Mouse (Mus musculus): ENCODE measurements at regions not wholly inside any gene's neighbourhood (a gene's known extent, or its start where the extent isn't known, plus 50 kb on each side); places are given as distances from the start of the nearest gene placed in this dataset.

- no peak overlapping the region for H3K9ac ChIP-seq (replicated peaks; ENCODE audit: low read length)
- DNase-seq (ENCODE audit: low spot score) (no peak), ATAC-seq (replicated peaks; ENCODE audit: insufficient number of reproducible peaks, low FRiP score, low TSS enrichment, low read depth) (no peak)
- no peaks in the 10 kb centered on the region for H3K36me3 ChIP-seq (replicated peaks; ENCODE audit: control insufficient read depth, insufficient read depth, low read depth, low read length)
- 8% methylated on average over 2 of the region's 2 CpGs for WGBS
- H3K4me2 ChIP-seq (ENCODE audit: low read depth, low read length) = no peak overlapping the region
- no peak overlapping the region for H3K4me3 ChIP-seq (ENCODE audit: low read depth, low read length)
- H3K27ac ChIP-seq (replicated peaks; ENCODE audit: low read depth, low read length) = no peak overlapping the region
- H3K27me3 ChIP-seq (ENCODE audit: control insufficient read depth, insufficient read depth, low read length) = no peaks in the 10 kb centered on the region
- no peaks in the 10 kb centered on the region for H3K4me1 ChIP-seq (ENCODE audit: control insufficient read depth, insufficient read depth, low read length)
- no peaks in the 10 kb centered on the region for H3K9me3 ChIP-seq (replicated peaks; ENCODE audit: control insufficient read depth, low read length)
These were observed 99.1 kb upstream of the Agtr2 start for GRCm38 (mm10) chrX:21385221-21385620.

GRCm38 (mm10) chrX:21389992-21390391 lies 94.4 kb upstream of the Agtr2 start:
- Histone ChIP-seq H3K36me3 (replicated peaks; ENCODE audit: control insufficient read depth, insufficient read depth, low read depth, low read length) (no peaks in the 10 kb centered on the region), H3K27ac (replicated peaks; ENCODE audit: low read depth, low read length) (no peak overlapping the region), H3K9me3 (replicated peaks; ENCODE audit: control insufficient read depth, low read length) (no peaks in the 10 kb centered on the region), H3K4me1 (ENCODE audit: control insufficient read depth, insufficient read depth, low read length) (no peaks in the 10 kb centered on the region), H3K27me3 (ENCODE audit: control insufficient read depth, insufficient read depth, low read length) (no peaks in the 10 kb centered on the region), H3K4me3 (ENCODE audit: low read depth, low read length) (no peak overlapping the region), H3K4me2 (ENCODE audit: low read depth, low read length) (no peak overlapping the region), H3K9ac (replicated peaks; ENCODE audit: low read length) (no peak overlapping the region)
- WGBS = 79% methylated on average over 1 of the region's 1 CpGs
- no peak for ATAC-seq (replicated peaks; ENCODE audit: insufficient number of reproducible peaks, low FRiP score, low TSS enrichment, low read depth)
- no peak for DNase-seq (ENCODE audit: low spot score)

GRCm38 (mm10) chrX:21393212-21393611 lies 91.1 kb upstream of the Agtr2 start:
- Histone ChIP-seq H3K27ac (replicated peaks; ENCODE audit: low read depth, low read length) (no peak overlapping the region), H3K9me3 (replicated peaks; ENCODE audit: control insufficient read depth, low read length) (no peaks in the 10 kb centered on the region), H3K4me2 (ENCODE audit: low read depth, low read length) (no peak overlapping the region), H3K9ac (replicated peaks; ENCODE audit: low read length) (no peak overlapping the region), H3K36me3 (replicated peaks; ENCODE audit: control insufficient read depth, insufficient read depth, low read depth, low read length) (no peaks in the 10 kb centered on the region), H3K27me3 (ENCODE audit: control insufficient read depth, insufficient read depth, low read length) (no peaks in the 10 kb centered on the region), H3K4me3 (ENCODE audit: low read depth, low read length) (no peak overlapping the region), H3K4me1 (ENCODE audit: control insufficient read depth, insufficient read depth, low read length) (no peaks in the 10 kb centered on the region)
- WGBS = 81% methylated on average over 9 of the region's 10 CpGs
- ATAC-seq (replicated peaks; ENCODE audit: insufficient number of reproducible peaks, low FRiP score, low TSS enrichment, low read depth) (no peak), DNase-seq (ENCODE audit: low spot score) (no peak)

- Histone ChIP-seq H3K4me3 (ENCODE audit: low read depth, low read length) (no peak overlapping the region), H3K9ac (replicated peaks; ENCODE audit: low read length) (no peak overlapping the region), H3K36me3 (replicated peaks; ENCODE audit: control insufficient read depth, insufficient read depth, low read depth, low read length) (no peaks in the 10 kb centered on the region), H3K9me3 (replicated peaks; ENCODE audit: control insufficient read depth, low read length) (no peaks in the 10 kb centered on the region), H3K27me3 (ENCODE audit: control insufficient read depth, insufficient read depth, low read length) (no peaks in the 10 kb centered on the region), H3K4me1 (ENCODE audit: control insufficient read depth, insufficient read depth, low read length) (no peaks in the 10 kb centered on the region), H3K4me2 (ENCODE audit: low read depth, low read length) (no peak overlapping the region), H3K27ac (replicated peaks; ENCODE audit: low read depth, low read length) (no peak overlapping the region)
- DNase-seq (ENCODE audit: low spot score) (peak; percentile 12), ATAC-seq (replicated peaks; ENCODE audit: insufficient number of reproducible peaks, low FRiP score, low TSS enrichment, low read depth) (no peak)
- 52% methylated on average over 4 of the region's 4 CpGs for whole genome bisulfite sequencing
These were observed 59.5 kb upstream of the Agtr2 start for GRCm38 (mm10) chrX:21424797-21425196.

GRCm38 (mm10) chrX:21428081-21428480 lies 56.3 kb upstream of the Agtr2 start:
- 65% methylated on average over 3 of the region's 3 CpGs for WGBS
- no peak for ATAC-seq (replicated peaks; ENCODE audit: insufficient number of reproducible peaks, low FRiP score, low TSS enrichment, low read depth)

GRCm38 (mm10) chrX:21433501-21433900 lies 50.8 kb upstream of the Agtr2 start:
- no peak for ATAC-seq (replicated peaks; ENCODE audit: insufficient number of reproducible peaks, low FRiP score, low TSS enrichment, low read depth)
- DNase-seq (ENCODE audit: low spot score) = peak; percentile 10
- H3K4me2 ChIP-seq (ENCODE audit: low read depth, low read length) = no peak overlapping the region
- no peak overlapping the region for H3K9ac ChIP-seq (replicated peaks; ENCODE audit: low read length)
- H3K9me3 ChIP-seq (replicated peaks; ENCODE audit: control insufficient read depth, low read length) = no peaks in the 10 kb centered on the region
- no peak overlapping the region for H3K4me3 ChIP-seq (ENCODE audit: low read depth, low read length)
- H3K27ac ChIP-seq (replicated peaks; ENCODE audit: low read depth, low read length) = no peak overlapping the region
- no peaks in the 10 kb centered on the region for H3K4me1 ChIP-seq (ENCODE audit: control insufficient read depth, insufficient read depth, low read length)
- no peaks in the 10 kb centered on the region for H3K27me3 ChIP-seq (ENCODE audit: control insufficient read depth, insufficient read depth, low read length)
- H3K36me3 ChIP-seq (replicated peaks; ENCODE audit: control insufficient read depth, insufficient read depth, low read depth, low read length) = no peaks in the 10 kb centered on the region

More at GRCm38 (mm10) chrX:21428081-21428480, 56.3 kb upstream of the Agtr2 start:
- H3K4me1 ChIP-seq (ENCODE audit: control insufficient read depth, insufficient read depth, low read length) = no peaks in the 10 kb centered on the region
- no peak for DNase-seq (ENCODE audit: low spot score)
- H3K9ac ChIP-seq (replicated peaks; ENCODE audit: low read length) = no peak overlapping the region
- H3K27ac ChIP-seq (replicated peaks; ENCODE audit: low read depth, low read length) = no peak overlapping the region
- no peaks in the 10 kb centered on the region for H3K36me3 ChIP-seq (replicated peaks; ENCODE audit: control insufficient read depth, insufficient read depth, low read depth, low read length)
- no peaks in the 10 kb centered on the region for H3K9me3 ChIP-seq (replicated peaks; ENCODE audit: control insufficient read depth, low read length)
- H3K4me3 ChIP-seq (ENCODE audit: low read depth, low read length) = no peak overlapping the region
- no peak overlapping the region for H3K4me2 ChIP-seq (ENCODE audit: low read depth, low read length)
- no peaks in the 10 kb centered on the region for H3K27me3 ChIP-seq (ENCODE audit: control insufficient read depth, insufficient read depth, low read length)
